Mouse (Mus musculus) erythroblast, adult 5-6 weeks (primary cell): ENCODE results near the gene 4931406P16Rik. TPM values are rescaled to one million over a fixed set of nuclear protein-coding genes. Genes with fewer than 3 reads are reported as not detected.
A peak's percentile ranks its signal among the peaks of the same experiment; 100 is the strongest.

Experiments
- ATAC-seq: replicated peaks from 2 replicates; pipeline ENCODE4 v1.8.0; 2016; ENCODE audit warnings: moderate number of reproducible peaks, mild to moderate bottlenecking, moderate TSS enrichment, inconsistent platforms; ENCODE audit not compliant: poor library complexity, low FRiP score, severe bottlenecking
- total RNA-seq, 2 experiments: library from RNA; stranded (forward) in 1 of 2; stranded (reverse) in 1 of 2; fragments of 150-400 nt in 1 of 2; fragments of 200-764, 138-1000 nt in 1 of 2; gene quantifications; 2 replicates each; pipeline versions ENCODE4 v1.2.3 to v1.2.4; 2015 to 2017; ENCODE audit warnings: low replicate concordance in 2 of 2

The 4931406P16Rik gene
- total RNA-seq, 2 experiments from 2014 or later: 140 to 159 TPM

DNA sequence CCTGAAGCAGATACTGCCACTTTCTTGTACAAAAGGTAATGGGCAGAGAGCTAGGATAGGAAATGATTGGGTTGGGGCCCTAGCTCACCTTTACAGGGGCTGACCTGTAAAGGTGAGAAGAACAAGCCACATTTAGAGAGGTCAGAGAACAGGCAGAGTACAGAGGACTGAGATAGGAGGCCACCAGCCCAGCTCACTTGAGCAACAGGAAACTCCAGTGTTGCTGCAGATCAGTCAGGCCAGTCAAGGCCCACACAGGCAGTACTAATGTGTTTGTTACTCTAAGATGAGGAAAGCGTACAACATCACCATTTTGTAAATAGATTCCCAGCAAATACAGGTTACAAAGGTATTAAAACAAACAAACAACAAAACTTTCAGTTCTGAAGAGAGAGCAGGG lies 57.4 kb downstream of the 4931406P16Rik start:
- ATAC-seq: no peak

DNA sequence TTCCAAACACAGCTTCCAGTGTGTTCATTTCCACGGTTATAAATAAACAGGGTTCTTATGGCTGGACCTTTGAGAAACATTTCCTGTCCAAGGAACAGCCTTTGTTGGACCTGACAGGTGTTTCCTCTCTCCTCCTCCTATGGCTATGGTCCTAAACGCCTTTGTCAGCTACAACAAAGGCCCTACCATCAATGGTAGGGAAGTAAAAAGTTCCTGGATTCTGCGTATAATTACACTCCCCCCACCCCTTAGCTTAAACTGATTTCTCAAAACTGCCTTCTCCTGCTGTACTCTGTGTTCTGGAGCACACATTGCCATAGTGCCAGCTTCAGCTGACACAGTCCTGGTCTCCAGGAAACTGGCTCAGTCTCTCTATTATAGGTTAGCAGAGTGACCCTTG lies 58.2 kb downstream of the 4931406P16Rik start:
- ATAC-seq: no peak

DNA sequence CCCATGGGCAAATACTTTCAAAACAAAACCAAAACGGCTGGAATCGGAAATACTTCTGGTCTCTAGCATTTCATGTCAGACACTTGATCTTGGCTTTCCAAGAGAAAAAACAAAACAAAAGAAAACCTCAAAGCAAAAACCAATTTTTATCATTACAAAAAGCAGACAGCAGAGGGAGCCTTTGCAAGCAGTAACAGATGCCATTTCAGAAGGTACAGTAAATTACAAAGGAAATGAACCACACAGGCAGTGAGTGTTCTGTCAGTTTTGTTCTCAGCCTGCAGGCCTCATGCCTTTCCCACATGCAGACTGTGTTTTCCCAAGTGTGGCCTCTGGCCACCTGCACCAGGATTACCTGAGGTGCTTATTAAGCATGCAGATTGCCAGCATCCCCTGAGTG lies 61.3 kb downstream of the 4931406P16Rik start:
- 0 out of 2 replicates have a peak, but pooled peaks have one; percentile 40 for ATAC-seq

DNA sequence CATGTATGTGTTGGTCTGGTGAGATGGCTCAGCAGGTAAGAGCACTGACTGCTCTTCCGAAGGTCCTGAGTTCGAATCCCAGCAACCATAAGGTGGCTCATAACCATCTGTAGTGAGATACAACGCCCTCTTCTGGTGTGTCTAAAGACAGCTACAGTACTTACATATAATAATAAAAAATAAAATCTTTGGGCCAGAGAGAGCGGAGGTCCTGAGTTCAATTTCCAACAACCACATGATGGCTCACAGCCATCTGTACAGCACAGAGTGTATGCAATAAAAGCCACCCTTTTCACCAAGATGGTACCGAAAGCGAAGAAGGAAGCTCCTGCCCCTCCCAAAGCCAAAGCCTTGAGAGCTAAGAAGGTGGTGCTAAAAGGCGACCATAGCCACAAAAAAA lies 62.6 kb downstream of the 4931406P16Rik start, which contains the start of gene Gm6096:
Gene Gm6096, plus strand, starts transcription at position 301 of the 400 bp plus-strand sequence.
- ATAC-seq: no peak

DNA sequence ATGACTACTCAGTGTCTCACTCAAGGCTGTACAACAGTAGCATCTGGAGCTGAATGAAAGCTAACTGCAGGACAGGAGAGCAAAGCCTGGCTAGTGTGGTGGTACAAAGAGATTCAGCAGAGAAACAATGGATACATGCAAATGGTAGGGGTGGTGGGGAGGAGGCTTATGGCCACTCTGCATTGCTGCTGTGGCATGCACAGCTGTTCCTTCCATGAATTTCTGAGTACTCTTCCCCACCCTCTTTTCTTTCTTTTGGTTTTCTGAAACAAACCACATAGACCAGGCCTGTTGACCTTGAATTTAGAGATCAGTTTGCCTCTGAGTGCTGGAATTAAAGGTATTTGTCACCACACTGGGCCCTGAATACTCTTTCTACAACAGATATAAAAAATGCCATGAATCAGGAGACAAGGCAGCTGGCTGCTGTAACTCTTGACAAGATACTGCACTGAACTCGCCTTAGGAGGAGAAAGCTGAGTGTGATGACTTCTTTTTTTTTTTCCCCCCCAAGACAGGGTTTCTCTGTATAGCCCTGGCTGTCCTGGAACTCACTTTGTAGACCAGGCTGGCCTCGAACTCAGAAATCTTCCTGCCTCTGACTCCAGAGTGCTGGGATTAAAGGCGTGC lies 66.4 kb downstream of the 4931406P16Rik start:
- no peak for ATAC-seq

DNA sequence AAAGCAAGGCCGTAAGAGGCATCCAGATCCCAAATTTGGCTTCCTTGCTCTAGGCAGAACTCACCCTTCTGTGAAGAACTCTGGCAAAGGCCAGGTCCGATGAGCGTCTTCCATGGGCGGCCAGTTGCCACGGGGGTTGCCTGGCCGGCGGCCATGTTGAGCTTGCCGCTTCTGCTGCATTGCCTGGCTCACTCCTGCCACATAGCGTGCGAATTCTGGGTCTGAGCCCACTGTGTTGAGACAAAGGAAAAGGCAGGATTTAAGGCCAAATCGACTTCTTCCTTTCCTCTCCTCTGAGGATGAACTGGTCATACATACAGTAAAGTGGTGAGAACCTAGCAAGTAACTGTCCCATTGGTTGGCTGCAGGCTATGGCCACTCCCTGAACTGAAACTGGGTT lies 71.2 kb downstream of the 4931406P16Rik start:
- ATAC-seq: no peak

DNA sequence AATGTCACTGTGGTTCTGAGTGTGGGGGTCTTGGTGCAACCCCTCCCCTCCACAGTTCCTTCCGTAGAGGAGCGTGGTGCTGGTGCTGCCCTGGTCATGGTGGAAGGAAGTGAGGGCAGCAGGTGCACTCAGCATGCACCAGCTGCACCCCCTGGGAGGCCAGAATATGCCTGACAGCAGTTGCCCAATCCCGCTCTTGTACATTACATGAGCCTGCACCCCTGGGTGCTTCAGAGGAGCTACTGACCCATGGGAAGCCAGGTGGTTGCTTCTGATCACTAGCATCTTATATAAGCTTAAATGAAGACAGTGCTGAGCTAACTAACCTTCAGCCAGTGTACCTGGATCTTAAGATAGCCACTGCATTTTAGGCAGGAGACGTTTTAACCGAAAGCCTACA lies 75.3 kb downstream of the 4931406P16Rik start:
- no peak for ATAC-seq

DNA sequence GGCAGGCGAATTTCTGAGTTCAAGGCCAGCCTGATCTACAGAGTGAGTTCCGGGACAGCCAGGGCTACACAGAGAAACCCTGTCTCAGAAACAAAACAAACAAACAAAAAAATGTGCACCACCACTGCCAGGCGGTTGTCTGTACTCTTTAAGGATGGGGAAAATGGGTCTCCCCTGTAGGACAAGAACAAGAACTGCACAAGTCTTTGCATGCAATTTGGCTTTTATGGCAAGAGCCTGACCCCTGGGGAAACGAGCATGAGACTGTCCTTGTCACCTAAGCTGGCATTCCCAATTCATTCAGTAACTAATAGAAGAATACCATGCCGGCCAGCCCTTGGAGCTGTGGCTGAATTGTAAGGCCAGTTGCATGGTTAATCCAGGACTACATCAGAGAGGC lies 77.7 kb downstream of the 4931406P16Rik start:
- ATAC-seq: no peak

DNA sequence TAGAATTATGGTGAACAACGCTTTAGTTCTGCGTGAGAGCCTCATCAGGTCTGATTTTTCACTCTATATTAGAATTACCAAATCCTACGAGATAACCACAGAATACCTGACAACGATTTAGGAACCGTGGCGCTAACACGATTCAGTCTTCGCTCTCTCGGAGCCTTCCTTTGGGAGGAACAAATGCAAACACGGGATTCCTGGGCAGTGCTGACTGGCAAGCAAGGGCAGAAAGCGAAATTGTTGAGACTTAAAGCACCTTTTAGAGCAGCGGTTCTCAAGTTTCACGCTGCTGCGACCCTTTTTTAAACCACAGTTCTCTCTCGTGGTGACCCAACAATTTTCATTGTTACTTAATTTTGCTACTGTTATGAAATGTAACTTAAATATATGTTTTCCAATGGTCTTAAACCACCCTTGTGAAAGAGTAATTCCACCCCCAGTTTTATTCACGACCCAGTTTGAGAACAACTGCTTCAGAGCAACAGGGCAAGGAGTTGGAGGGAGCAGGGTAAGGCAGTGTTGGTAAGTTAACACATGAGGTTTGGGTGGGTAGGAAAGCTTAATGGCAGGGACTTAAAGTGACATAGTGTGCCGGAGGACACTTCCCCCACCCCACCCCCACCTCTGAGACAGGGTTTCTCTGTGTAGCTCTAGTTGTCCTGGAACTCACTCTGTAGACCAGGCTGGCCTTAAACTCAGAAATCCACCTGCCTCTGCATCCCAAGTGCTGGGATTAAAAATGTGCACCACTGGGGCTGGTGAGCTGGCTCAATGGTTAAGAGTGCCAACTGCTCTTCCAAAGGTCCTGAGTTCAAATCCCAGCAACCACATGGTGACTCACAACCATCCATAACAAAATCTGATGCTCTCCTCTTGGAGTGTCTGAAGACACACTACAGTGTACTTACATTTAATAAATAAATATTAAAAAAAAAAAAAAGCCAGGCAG lies 78.5 kb downstream of the 4931406P16Rik start:
- no peak for ATAC-seq

DNA sequence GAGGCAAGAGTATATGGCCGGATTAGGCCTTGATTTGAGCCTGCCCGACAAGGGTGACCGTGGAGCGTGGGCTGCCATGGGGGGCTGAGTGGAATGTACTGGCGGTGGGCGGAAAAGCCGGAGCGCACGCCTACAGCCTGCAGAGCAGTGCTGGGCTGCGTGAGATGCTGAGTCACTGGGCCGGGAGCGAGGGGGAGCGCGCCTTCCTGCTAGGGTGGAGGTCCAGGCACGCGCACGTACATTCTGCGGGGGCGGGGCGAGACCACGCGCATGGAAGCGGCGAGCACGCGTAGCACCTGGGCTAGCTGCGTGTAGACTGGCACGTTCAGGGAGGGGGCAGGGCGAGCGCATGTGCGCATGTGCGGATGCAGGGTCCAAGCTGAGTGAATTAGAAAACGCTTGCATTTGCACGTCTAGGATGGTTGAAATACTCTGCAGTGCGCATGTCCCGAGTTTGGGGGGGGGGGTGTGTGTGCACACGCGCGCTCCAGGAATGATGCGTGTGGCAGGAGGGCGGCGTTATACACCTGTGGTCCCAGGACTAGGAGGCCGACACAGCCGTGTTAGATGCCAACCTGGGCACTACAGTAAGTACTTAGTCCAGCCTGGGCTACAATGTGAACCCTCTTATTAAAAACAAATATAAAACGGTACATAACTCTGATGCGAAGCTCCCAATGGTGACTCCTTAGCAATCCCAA lies 79.3 kb downstream of the 4931406P16Rik start:
- peak; percentile 93 for ATAC-seq

DNA sequence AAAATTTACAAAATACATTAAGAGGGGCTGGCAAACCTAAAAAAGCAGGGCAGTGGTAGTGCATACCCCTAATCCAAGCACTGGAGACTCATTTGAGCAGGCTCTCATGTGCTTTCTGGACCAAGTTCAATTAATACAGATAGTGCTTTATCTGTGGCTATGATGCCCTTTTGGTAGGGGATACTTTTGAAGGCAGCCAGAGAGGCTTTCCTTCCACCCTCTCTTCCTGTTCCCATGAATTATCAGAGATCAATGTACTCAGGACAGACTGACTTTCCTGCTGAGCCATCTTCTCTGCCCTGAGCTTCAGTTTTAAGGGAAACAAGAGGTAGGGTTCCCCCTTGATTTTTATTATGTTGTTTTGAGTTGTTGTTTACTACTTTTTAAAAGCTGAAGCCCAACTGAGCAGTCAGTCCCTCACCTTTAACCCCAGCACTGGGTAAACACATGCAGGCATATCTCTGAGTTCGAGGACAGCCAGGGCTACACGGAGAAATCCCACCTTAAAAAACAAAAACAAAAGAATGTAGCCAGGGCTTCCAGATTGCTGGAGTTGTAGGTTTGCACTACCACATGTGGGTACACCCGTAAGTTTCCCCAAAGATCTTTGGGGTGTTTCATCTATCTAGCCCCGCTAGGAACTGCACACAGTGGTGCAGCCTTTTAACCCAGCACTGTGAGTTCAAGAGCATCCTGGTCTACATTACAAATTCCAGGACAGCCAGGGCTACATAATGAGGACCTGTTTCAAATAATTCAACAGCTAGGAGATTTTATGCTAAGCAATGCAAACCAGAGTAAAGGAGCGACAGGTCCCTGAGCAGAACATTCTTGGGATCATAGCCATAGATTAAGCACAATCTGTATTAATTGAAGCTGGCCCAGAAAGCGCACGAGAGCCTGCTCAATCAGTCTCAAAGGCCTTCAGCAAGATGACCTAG lies 80.3 kb downstream of the 4931406P16Rik start:
- ATAC-seq: 0 out of 2 replicates have a peak, but pooled peaks have one; percentile 2

DNA sequence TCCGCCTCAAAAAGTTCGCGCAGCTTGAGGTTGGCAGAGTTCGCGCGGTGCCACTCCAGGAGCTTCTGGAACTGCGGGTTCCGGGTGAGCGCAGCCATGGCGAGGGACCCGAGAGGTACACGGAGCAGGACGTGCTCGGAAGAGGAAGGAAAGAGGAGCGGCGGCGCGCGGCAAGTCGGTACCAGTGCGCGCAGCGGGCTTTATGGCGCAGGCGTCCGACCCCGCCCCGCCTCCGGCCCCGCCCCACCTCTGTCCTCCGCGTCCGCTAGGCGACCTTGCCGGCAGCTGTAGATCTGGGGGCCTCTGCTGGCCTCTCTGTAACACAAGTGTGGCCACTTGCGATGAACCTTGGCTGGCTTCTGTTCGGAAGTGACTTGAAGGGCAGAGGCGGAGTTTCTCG lies 83.2 kb downstream of the 4931406P16Rik start, which contains the start of gene Gpi1:
Gene Gpi1, minus strand, starts transcription at position 221 of the 400 bp plus-strand sequence.
- ATAC-seq: peak; percentile 64

DNA sequence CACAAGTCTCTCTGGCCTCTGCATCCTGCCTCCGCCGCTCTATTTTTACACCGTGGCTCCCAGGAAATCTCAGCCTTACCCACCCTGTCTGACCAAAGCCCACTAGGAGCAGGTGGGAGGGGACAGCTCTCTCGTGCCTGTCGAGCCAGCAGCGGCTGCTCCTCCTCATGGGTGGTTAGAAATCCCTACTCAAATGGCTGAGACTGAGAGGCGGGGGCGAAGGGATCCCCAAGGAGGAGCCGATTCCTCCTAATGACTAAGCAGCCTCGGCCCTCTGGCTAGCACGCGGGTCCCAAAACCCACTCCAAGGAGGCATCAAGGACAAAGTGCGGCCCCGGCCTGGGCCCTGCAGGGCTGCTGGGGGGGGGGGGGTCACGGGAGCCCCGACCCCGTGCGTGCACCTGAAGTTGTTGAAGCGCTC lies 83.7 kb downstream of the 4931406P16Rik start:
- no peak for ATAC-seq

DNA sequence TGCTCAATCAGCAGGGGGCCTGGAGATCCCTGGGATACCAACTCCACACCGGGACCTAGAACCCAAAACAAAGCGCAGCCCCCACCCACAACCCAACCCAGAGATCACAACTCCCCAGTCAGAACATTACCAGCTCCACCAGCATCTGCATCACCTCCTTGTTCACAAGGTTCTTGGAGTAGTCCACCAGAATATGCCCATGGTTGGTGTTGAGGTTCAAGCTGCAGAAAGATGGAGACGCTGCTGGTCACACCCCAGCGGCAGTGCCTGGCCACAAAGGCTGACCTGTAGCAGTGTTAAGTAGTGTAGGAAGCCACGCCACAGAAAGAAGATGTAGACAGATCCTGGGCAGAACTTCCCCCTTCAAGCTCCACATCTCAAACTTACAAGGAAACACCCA lies 84.2 kb downstream of the 4931406P16Rik start:
- no peak for ATAC-seq

DNA sequence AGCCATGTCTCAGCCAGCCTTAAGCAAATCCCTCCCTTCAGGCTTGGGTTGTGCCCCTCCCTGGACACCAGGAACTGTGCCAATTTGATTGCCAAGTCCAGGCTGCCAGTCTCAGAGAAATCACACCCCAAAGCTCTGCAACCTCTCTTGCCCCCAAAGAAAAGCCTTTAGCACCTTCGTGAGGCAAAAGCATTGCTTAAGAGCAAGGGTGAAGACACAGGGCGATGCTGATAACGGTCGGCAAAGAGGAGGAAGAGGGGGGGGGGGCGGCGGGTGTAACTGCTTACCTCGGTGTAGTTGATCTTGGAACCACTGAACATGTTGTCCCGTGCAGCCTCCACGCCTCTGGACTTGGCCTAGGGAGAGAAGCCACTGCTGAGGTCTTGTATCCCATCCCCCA lies 84.7 kb downstream of the 4931406P16Rik start:
- ATAC-seq: no peak

DNA sequence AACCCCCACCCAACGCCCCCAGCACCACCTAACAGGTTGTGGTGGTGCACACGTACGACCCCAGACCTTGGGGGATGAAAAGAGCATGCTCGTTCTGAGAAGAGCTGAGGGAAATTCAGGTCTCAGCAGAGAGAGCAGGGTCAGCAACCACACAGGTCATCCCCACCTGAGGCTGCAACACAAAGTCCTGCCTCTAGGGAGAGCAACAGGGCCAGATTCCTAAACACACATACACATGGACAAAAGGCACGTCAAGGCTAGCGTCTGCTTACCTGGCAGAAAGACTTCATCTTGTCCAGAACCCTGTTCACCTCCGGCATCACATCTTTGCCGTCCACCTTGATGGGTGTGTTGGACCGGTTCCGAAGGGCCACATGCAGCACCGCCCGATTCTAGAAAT lies 86.5 kb downstream of the 4931406P16Rik start:
- no peak for ATAC-seq

DNA sequence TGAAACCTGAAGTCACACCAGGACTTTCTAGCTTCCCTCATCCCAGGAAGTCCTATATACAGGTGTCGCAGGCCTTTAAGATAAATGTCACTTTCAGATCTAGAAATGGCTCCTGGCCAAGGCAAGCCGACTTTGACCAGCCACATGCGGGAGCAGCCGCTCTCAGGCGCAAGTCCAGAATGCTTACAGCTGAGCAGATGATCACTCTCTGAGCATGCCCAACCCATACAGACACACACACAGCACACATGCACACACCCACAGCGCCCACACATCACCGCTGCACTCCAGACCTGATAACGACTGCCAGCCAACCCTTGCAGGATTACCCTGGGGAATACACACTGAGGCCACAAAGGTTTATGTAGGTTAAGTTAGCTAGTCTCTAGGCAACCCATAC lies 87.3 kb downstream of the 4931406P16Rik start:
- no peak for ATAC-seq

DNA sequence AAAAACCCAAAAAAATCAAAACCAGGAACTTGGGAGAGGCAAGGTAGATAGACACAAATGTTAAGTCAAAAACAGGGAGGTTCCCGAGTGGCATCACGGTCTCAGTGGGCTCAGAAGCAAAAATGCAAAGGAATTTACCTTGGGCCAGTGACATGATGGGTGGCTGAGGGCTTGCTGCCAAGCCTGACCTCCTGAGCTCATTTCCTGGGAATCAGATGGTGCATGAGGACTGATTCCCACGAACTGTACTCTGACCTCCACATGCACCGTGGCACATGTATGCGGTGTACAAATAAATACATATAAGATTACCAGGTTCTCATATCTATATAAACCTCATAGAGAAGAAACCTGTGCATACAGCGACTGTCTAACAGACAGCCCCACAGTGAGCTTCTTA lies 89.0 kb downstream of the 4931406P16Rik start:
- ATAC-seq: no peak

DNA sequence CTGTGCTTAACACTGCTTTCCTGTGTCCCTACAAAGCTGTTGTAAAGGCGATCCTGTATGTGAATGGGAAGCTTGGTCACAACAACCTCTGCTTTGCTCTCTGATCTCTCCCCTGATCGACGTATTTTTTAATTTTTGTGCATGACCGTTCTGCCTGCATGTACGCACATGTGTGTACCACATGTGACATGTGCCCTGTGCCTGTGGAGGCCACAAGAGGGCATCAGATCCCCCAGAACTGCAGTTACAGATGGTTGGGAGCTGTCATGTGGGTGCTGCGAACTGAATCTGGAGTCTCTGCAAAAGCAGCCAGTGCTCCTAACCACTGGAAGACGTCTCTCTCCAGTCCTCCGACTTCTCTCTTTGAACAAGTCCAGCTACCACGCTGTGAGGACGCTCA lies 91.0 kb downstream of the 4931406P16Rik start:
- ATAC-seq: no peak
